Mouse (Mus musculus) liver (tissue): ENCODE results near the gene Marc2.

ENCODE experiments used
- DNase-seq: peaks from one replicate; pipeline ENCODE4 v3.0.0-alpha.2; 2020; ENCODE audit warnings: mixed read lengths

Marc2 gene

GRCm38 (mm10) chr1:184853339-184853738 lies 7.1 kb upstream of the Marc2 start:
- DNase-seq, result peak; percentile 65

- peak; percentile 85 for DNase-seq
Measured at GRCm38 (mm10) chr1:184851741-184852618, 5.7 kb upstream of the Marc2 start.

- no peak for DNase-seq
Measured at GRCm38 (mm10) chr1:184851166-184851565, 4.9 kb upstream of the Marc2 start.

GRCm38 (mm10) chr1:184846973-184847372 lies 722 bp upstream of the Marc2 start:
- DNase-seq, result peak; percentile 37

GRCm38 (mm10) chr1:184845111-184846071 lies 860 bp downstream of the Marc2 start:
- DNase-seq, result peak; percentile 95

GRCm38 (mm10) chr1:184844326-184845066 lies 1.8 kb downstream of the Marc2 start:
- DNase-seq, result peak; percentile 78

GRCm38 (mm10) chr1:184837649-184838048 lies 8.6 kb downstream of the Marc2 start:
- no peak for DNase-seq

GRCm38 (mm10) chr1:184836350-184836749 lies 9.9 kb downstream of the Marc2 start:
- DNase-seq, result no peak

- DNase-seq, result peak; percentile 47
Measured at GRCm38 (mm10) chr1:184833499-184833898, 12.8 kb downstream of the Marc2 start.

- DNase-seq, result peak; percentile 52
Measured at GRCm38 (mm10) chr1:184832211-184832610, 14.0 kb downstream of the Marc2 start.

- DNase-seq, result no peak
Measured at GRCm38 (mm10) chr1:184829897-184830296, 16.4 kb downstream of the Marc2 start.

GRCm38 (mm10) chr1:184827175-184827701 lies 19.0 kb downstream of the Marc2 start:
- DNase-seq, result peak; percentile 25

GRCm38 (mm10) chr1:184825093-184825492 lies 21.2 kb downstream of the Marc2 start:
- peak; percentile 58 for DNase-seq

- DNase-seq, result peak; percentile 92
Measured at GRCm38 (mm10) chr1:184824439-184824851, 21.8 kb downstream of the Marc2 start.

- DNase-seq, result no peak
Measured at GRCm38 (mm10) chr1:184822678-184823077, 23.6 kb downstream of the Marc2 start.

- DNase-seq, result no peak
Measured at GRCm38 (mm10) chr1:184817768-184818167, 28.5 kb downstream of the Marc2 start.

- no peak for DNase-seq
Measured at GRCm38 (mm10) chr1:184811716-184812250, 34.5 kb downstream of the Marc2 start.

- peak; percentile 39 for DNase-seq
Measured at GRCm38 (mm10) chr1:184810780-184811575, 35.3 kb downstream of the Marc2 start, which contains the start of gene Marc1. Gene Marc1 (minus strand): TSS chr1:184811313.

- no peak for DNase-seq
Measured at GRCm38 (mm10) chr1:184809578-184810001, 36.7 kb downstream of the Marc2 start.

GRCm38 (mm10) chr1:184808418-184809012 lies 37.7 kb downstream of the Marc2 start:
- DNase-seq, result peak; percentile 7
